Mouse (Mus musculus) cerebellum, adult 2 months (tissue): Measurements from ENCODE around the gene Myod1. TPM values are rescaled to one million over a fixed set of nuclear protein-coding genes. Genes with fewer than 3 reads are reported as not detected.

Source experiments
- DNase-seq, 2 experiments: peaks; one replicate each; pipeline ENCODE4 v3.0.0; 2021
- H3K27ac ChIP-seq: fragments of 200-500 bp; 2 replicates; pipeline ENCODE4 v1.5.1; 2012; ENCODE audit warnings: low read length, control low read depth, inconsistent platforms; ENCODE audit not compliant: insufficient read depth
- H3K27me3 ChIP-seq: fragments of 200-500 bp; 2 replicates; pipeline ENCODE4 v1.6.1; 2012; ENCODE audit warnings: inconsistent platforms, mild to moderate bottlenecking, low read length, moderate library complexity; ENCODE audit not compliant: control insufficient read depth, insufficient read depth
- H3K4me1 ChIP-seq: fragments of 200-500 bp; 2 replicates; pipeline ENCODE4 v1.6.1; 2011; ENCODE audit warnings: low read length; ENCODE audit not compliant: control insufficient read depth, insufficient read depth
- H3K4me3 ChIP-seq: fragments of 200-500 bp; replicated peaks from 2 replicates; pipeline ENCODE3; 2011; ENCODE audit warnings: mild to moderate bottlenecking, low read depth, low read length, control low read depth; ENCODE audit not compliant: insufficient read depth
- CTCF ChIP-seq: fragments of 200-500 bp; IDR thresholded peaks from 2 replicates; pipeline ENCODE4 v1.5.1; 2011; ENCODE audit warnings: low read depth, mild to moderate bottlenecking, control low read depth, low read length, moderate library complexity, borderline replicate concordance; ENCODE audit not compliant: insufficient read depth
- POLR2A ChIP-seq: fragments of 200-500 bp; IDR thresholded peaks from 2 replicates; pipeline ENCODE4 v1.6.1; 2011; ENCODE audit warnings: low read length, control low read depth, borderline replicate concordance; ENCODE audit not compliant: insufficient read depth
- WGBS: fragments of 180-500 bp; shearing (Covaris S2); methylation state at CpG from one replicate; pipeline ENCODE4 v1.1.7; 2018; 5-methylcytosine and 5-hydroxymethylcytosine counted together
- polyA plus RNA-seq: library from polyadenylated mRNA; depleted of rRNA; stranded (reverse); fragments of >200 nt; gene quantifications from 2 replicates; pipeline ENCODE4 v1.2.3, GENCODE M21; 2012

The Myod1 gene
- polyA plus RNA-seq, 1 experiment, result not detected

- peak; percentile 64 to 65 for DNase-seq
- WGBS, result 19% methylated on average over 1 of the region's 1 CpGs
- Histone ChIP-seq H3K4me3 (peak overlapping the region; percentile 96), H3K27ac (peak overlapping the region; percentile 99), H3K4me1 (peaks cover 20% of the 10 kb centered on the region), H3K27me3 (no peaks in the 10 kb centered on the region)
- TF ChIP-seq POLR2A (peak; percentile 15; the same call in 1 of the 2 replicates), CTCF (no peak)
These were observed 23.4 kb downstream of the Myod1 start for GRCm38 (mm10) chr7:46399676-46400075.

DNA sequence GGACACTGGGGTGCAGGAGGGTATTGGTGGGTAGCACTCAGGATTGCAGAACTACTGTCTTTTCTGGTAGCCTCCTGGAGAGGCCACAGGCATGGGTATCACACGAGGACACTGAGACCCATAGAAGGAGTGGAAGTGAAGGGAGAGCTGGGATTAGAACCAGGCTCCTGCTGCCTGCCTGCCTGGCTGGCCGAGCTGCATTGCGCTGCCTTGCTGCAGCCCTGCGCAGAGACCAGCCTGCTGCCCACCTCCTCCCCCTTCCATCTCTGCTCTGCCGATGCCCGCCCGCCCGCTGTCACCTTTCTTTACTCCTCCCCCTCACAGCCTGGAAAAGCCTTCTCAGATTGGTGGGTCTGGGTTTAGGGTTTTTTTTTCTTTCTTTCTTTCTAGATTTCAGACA lies 24.1 kb downstream of the Myod1 start:
- peak; percentile 59 to 65 for DNase-seq
- H3K27me3 ChIP-seq, result no peaks in the 10 kb centered on the region
- H3K27ac ChIP-seq, result peak overlapping the region; percentile 99
- peaks cover 20% of the 10 kb centered on the region for H3K4me1 ChIP-seq
- peak overlapping the region; percentile 96 for H3K4me3 ChIP-seq
- TF ChIP-seq CTCF (no peak), POLR2A (0 out of 2 replicates have a peak, but pooled peaks have one; percentile 25)
- 7% methylated on average over 8 of the region's 8 CpGs for WGBS

DNA sequence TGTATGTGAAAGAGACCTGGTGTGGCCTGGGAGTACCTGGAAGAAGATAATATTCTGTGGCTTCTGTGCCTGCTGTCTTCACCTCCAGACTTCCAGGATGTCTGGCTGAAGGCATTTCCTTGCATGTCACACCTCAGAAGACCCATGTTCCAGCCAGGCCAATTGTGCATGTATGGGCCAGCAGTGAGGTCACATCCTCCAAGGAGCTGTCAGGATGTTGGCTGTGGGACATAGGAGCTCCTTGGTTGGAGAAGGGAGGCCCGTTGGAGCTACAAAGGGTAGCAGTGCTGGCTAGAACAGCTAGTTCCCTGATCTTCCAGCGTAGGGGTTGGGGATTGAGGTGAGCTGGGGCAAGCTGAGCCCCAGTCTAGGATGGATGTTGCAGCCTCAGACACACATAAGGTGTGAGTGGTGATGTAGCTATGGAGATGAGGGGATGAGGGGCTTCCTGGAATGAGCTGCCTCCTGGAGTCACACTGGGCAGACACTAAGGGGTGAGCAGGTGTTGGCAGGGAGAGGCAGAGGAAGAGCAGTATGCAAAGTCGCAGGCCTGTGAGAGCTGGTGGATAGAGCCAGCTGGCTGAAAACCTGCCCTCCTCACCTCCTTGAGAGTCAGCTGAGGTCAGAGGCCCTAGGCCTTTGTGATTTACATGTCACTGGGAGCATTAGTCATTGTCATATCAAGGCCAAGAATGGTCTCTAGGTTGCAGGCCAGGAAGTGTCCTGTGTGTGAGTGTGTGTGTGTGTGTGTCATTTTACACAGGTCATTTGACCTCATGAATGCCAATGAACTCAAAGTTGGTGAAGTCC lies 25.3 kb downstream of the Myod1 start:
- Histone ChIP-seq H3K27ac (peak overlapping the region; percentile 24; the same call in 1 of the 2 replicates), H3K27me3 (no peaks in the 10 kb centered on the region), H3K4me3 (peak overlapping the region; percentile 96), H3K4me1 (peaks cover 30% of the 10 kb centered on the region)
- DNase-seq, result peak; percentile 60 to 61
- 7% methylated on average over 3 of the region's 3 CpGs for WGBS
- TF ChIP-seq CTCF (no peak), POLR2A (no peak; the same call in 1 of the 2 replicates)

DNA sequence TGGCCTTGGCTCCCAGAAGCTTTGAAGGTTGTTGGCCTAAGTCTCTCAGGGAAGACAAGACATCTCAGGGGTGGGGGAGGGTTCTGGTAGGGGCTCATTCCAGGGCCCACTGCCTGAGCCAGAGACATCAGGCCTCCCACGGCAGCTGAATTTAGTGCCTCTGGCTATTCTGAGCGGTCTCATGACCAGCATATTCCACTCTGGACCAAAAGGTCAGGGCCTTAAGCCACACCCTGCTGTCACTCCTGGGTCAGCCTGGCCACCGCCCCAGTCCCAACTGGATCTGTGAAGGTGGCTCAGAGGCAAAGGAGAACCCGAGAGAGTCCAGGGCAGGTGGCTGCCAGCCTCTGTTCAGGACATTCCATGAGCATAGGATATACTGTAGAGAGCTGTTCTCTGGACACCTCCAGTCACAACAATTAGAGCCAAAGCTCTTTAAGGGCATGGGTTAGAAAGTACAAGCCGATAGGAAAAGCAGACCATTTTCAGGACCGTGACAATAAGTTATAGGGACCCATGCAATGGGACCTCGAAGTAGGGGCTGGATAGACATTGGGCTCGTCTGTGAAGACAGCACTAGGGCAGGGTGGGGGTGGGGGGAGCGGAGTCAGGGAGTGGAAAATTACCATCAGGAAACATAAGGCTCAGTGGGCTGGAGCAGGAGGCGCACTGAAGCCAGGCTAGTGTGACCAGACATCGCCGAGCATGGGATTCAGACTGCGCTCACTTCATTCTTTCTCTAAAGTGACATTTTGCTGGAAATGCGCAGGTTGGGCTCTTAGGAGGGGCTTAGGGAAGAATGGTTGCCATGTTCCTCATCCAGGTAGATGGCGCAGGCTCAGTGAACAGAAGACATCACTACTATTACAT lies 27.6 kb downstream of the Myod1 start:
- peaks cover 50% of the 10 kb centered on the region for H3K4me1 ChIP-seq
- TF ChIP-seq CTCF (no peak), POLR2A (peak; percentile 13; the same call in 1 of the 2 replicates)
- H3K27ac ChIP-seq, result peak overlapping the region; percentile 63
- WGBS, result 9% methylated on average over 15 of the region's 15 CpGs
- H3K27me3 ChIP-seq, result no peaks in the 10 kb centered on the region
- DNase-seq, result peak; percentile 57 to 60
- H3K4me3 ChIP-seq, result peak overlapping the region; percentile 39

- peak; percentile 54 to 60 for DNase-seq
- Histone ChIP-seq H3K27me3 (no peaks in the 10 kb centered on the region), H3K4me1 (peaks cover 56% of the 10 kb centered on the region), H3K4me3 (peak overlapping the region; percentile 39), H3K27ac (peak overlapping the region; percentile 63)
- 20% methylated on average over 7 of the region's 7 CpGs for WGBS
- TF ChIP-seq POLR2A (no peak), CTCF (no peak)
These were observed 28.5 kb downstream of the Myod1 start for GRCm38 (mm10) chr7:46404756-46405155.

- Histone ChIP-seq H3K27me3 (no peaks in the 10 kb centered on the region), H3K4me3 (peak overlapping the region; percentile 30), H3K27ac (peak overlapping the region; percentile 73), H3K4me1 (peaks cover 81% of the 10 kb centered on the region)
- TF ChIP-seq POLR2A (no peak), CTCF (no peak)
- whole genome bisulfite sequencing, result 18% methylated on average over 9 of the region's 9 CpGs
- no peak for DNase-seq
These were observed 32.3 kb downstream of the Myod1 start for GRCm38 (mm10) chr7:46408606-46409005.

- TF ChIP-seq POLR2A, result no peak
- TF ChIP-seq CTCF, result no peak
- WGBS, result 6% methylated on average over 12 of the region's 12 CpGs
These were observed 33.0 kb downstream of the Myod1 start for GRCm38 (mm10) chr7:46409204-46409789.

More at GRCm38 (mm10) chr7:46409204-46409789, 33.0 kb downstream of the Myod1 start:
- peak overlapping the region; percentile 4 for H3K4me3 ChIP-seq
- peaks cover 85% of the 10 kb centered on the region for H3K4me1 ChIP-seq
- peak overlapping the region; percentile 73 for H3K27ac ChIP-seq
- no peaks in the 10 kb centered on the region for H3K27me3 ChIP-seq
- DNase-seq, result no peak
